Mouse (Mus musculus) retina, postnatal 7 days (tissue): Measurements from ENCODE around the gene Zmynd10.
"Not testable (repeated sequence)": the region's sequence is repeated elsewhere in the genome, so short reads cannot be mapped to it uniquely, and the experiment has no call there.

Experiments
- DNase-seq: peaks from one replicate; pipeline ENCODE4 v3.0.0-alpha.2; 2012; ENCODE audit warnings: low read depth, low spot score

Gene Zmynd10

DNA sequence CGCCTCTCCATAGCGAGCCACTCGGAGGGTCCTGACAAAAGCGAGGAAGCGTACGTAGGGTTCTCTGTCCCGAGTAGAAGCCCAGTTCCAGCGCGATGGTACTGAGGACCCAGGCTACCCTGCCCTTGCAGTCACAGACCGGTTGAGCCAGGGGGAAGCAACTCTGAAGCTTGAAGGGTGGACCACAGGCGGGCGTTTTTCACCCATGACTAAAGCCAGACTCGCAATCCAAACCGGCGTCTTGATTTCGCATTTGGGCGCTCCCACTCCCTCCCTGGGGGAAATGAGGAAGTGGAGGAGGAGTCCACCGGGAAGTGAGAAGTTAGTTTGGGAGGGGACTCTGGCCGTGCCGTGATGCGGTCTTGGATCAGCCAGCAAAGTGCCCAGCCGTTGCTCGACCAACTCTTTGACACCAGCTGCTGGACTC, 7.9 kb downstream of the Zmynd10 start:
- no peak for DNase-seq

DNA sequence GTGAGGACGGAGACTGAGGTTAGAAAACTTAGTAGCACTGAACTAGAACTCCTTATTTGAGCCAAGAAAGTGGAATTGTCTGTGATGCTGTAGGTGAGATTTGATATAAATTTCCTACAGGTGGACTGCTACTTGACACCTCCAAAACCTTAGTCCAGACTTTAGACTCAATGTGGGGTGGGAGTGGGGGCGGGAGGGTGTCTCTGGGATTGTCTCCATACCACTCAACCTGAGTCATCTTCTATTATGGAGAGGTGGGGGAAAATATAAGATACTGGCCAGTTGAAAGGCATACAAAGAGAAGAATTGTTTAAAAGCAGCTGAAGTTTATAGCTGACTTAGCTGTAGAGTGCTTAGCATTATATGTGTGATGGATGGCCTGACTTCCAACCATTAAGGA, 8.6 kb downstream of the Zmynd10 start:
- no peak for DNase-seq

DNA sequence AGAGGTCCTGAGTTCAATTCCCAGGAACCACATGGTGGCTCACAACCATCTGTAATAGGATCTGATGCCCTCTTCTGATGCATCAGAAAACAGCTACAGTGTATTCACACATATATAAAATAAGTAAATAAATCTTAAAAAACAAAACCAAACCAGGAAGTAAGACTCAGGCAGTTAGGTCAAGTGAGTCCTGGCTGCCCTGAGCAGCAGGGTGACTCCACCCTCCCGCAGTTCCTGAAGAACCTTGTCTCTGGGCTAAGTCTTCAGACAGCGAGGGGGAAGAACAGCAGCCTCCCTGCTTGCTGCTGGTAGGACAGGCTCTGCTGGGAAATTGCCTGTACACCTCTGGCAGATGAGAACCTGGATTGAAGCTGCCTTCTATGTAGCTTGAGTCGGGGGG, 9.2 kb downstream of the Zmynd10 start:
- no peak for DNase-seq

DNA sequence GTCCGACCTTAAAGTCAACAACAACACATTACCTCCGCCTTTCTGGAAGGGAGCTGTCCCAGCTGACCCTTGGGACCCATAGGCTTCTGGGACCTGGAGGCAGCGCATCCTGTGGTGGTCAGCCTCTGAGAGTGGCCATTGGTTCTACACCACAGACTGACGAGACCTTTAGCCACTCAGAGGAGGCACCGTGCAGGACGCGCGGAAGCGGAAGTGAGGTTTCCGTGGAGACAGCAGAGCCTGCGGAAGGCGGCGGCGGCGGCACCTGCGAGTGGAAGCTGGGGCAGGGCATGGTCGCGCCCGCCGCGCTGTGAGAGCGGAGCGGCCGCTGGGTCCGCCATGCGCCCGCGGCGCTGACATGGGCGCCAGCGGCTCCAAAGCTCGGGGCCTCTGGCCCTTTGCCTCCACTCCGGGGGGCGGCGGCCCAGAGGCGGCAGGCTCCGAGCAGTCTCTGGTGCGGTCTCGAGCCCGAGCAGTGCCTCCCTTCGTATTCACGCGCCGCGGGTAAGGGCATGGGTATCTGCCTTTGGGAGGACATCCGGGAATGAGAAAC, 16.0 kb downstream of the Zmynd10 start, which contains the start of gene Tusc2:
Gene Tusc2, plus strand, starts transcription at position 227 of the 553 bp plus-strand sequence.
- peak; percentile 91 for DNase-seq

DNA sequence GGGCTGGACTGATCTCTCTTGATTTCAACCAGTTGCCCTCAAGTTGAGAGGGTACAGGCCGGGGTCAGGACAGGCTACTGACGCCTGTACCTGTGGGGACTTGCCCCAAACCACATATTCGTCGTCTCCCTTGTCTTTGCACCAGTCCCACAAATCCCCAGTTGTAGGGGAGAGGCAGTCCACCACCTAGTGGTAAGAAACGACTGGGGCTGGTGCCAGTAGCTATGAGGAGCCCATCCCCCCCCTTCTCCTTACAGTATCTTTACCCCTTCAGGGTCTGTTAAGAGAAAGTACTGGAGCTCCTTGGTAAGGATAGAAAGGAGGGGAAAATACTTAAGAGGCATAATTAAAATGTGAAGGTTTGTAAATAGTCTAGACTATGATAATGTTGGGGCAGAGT, 18.5 kb downstream of the Zmynd10 start:
- DNase-seq = not testable (repeated sequence)

DNA sequence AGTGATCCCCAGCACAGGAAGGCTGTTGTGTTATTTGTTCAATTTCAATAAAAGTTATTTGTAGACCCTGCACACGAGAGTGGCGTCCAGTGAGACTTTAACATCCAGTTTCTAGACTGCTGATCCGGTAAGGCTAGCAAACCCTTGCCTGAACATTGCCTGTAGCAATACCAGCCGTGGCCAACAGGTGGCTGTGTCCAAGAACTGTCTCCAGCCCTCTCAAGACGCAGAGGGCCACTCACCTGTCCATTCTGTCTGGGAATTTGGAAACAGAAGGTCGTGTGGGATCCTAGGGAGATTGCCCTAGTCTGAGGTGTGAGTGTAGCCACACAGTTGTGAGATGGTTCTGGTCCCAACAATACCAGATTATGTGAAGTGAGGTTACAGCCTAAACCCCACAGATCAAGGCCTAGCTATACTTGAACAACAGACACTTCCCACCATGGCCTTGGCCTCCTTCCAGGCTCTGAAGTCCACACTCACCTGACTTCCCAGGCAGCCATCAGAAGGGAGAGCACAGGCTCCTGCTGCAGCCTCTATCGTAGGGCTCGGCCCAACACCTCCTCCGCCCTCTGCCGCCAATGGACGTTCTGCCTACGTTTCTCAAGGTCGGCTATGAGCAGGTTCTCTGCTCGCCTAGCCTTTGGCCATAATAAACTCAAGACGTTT, 19.1 kb downstream of the Zmynd10 start:
- DNase-seq = no peak

DNA sequence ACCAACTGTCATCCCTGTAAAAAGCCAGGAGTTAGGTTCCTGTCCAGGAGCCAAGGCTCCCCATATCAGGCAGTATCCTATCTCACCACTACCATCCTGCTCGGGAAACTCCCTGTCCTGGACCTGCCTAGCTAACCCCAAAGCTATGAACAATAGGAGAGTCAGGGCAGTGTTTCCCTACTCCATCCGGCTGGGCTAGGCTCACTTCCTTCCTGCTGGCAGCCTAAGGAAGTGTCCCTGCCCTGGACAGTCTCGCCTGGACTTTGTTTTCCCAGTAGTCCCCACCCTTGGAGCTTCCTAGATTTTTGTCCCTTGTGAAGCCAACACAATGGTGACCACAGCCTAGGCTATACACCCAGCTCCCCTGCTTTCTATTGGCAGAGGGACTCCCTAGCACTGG, 19.8 kb downstream of the Zmynd10 start:
- no peak for DNase-seq

DNA sequence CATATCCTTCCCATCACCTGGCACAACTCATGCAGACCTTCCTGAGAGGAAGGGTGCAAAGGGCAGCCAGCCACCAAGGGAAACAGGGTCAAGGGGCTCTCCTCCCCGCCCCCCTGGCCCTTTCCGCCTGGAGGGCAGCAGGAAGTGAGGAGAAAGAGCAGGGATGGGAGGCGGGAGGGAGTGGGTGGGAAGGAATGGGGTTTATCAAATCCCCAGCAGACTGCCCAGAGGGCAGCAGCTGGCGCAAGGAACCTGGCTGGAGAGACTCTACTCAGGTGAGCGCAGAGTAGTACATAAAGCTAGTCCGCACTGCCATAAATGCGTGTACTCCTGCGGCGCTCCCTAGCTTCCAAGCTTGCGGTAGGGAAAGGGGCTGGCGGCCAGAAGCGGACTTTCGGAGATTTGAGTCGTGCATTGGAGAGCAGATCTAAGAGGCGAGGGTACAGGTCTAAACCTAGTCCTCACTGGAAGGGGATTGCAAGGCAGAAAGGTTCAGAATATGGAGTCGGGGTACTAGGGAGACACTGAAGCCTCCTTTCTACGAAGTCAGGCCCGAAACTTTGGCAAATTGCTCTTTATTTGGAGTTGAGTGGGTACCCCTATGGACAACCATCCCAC, 20.7 kb downstream of the Zmynd10 start, which contains the start of gene Hyal2:
Gene Hyal2, plus strand, starts transcription at position 244 of the 618 bp plus-strand sequence.
- DNase-seq = no peak

DNA sequence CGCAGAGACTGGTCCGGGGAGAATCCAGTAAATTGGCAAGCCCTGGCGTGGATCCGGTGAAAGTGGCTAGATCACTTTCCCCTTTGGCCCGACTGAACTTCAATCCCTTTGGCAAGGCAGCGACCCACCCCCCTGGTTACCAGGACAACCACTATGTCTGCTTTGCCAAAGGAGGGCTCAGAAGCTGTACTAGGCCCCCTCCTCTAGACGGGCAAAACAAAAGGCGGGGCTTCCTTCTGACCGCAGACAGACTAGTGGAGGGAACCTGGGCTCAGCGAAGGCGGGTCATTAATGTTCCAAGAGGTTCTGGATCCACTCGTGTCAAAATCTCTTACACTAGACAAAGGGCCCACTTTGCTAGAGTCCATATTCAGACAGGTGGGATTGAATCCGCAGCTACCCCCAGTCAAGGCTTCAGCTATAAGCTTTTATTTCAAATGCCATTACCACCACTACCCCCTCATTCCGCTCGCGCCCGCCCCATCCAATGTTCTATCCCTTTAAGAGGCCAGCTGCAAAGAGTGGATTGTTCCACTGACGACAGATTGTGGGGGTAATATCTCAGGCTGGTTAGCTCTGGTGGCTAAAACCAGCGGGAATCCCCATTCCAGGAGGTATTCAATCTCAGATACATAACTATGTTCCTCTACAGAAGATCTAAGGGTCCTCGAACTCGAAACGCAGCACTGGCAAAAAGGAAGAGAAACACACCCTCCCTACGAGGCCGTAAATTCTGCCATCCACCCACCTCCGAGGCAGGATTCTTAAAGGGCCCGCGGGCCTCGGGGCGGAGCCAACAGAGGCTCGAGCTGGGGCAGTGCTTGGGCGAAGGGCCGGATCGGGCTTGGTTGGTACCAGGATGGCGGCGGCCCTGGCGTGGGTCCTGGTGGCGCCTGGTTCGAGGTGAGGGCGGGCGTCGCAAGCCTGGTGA, 21.5 kb downstream of the Zmynd10 start:
- peak; percentile 77 for DNase-seq

DNA sequence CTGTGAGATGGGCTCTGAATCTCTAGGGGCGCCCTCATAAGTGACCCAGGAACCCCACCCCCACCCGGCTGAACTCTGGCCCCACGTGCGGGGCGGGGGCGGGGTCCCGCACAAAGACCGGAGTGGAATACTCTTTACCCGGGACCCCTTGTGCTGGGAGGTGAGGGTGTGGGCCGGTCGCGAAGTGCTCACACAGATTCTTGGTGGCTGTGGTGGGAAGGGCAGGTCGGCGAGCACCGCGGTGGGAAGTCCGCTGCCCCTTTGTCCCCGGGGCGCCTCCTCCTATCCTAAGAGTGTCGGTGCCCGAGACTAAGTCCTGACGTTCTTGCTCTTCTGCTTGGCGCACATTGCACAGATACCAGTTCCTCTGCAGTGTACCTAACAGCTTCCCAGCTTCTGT, 22.2 kb downstream of the Zmynd10 start:
- no peak for DNase-seq

DNA sequence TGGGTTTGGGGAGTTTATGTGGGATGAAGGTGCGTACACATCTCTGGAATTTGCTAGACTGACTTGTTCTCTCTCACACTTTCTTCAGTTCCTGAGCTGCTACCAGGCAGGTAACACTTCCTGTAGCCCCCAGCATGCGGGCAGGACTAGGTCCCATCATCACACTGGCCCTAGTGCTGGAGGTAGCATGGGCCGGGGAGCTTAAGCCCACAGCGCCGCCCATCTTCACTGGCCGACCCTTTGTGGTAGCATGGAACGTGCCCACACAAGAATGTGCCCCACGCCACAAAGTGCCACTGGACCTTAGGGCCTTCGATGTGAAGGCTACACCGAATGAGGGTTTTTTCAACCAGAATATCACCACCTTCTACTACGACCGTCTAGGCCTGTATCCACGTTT, 22.9 kb downstream of the Zmynd10 start:
- no peak for DNase-seq

DNA sequence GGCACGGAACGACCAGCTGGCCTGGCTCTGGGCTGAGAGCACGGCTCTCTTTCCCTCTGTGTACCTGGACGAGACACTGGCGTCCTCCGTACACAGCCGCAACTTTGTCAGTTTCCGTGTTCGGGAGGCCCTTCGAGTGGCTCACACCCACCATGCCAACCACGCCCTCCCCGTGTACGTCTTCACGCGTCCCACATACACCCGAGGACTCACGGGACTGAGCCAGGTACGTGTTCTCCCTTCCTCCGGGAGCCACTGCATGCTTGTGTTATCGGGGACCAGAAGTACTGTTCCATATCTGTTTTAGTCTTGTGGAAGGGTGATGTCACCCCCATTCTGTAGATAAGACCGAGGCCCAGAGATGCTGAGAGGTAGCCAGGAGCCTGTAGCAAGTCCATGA, 23.7 kb downstream of the Zmynd10 start:
- no peak for DNase-seq

DNA sequence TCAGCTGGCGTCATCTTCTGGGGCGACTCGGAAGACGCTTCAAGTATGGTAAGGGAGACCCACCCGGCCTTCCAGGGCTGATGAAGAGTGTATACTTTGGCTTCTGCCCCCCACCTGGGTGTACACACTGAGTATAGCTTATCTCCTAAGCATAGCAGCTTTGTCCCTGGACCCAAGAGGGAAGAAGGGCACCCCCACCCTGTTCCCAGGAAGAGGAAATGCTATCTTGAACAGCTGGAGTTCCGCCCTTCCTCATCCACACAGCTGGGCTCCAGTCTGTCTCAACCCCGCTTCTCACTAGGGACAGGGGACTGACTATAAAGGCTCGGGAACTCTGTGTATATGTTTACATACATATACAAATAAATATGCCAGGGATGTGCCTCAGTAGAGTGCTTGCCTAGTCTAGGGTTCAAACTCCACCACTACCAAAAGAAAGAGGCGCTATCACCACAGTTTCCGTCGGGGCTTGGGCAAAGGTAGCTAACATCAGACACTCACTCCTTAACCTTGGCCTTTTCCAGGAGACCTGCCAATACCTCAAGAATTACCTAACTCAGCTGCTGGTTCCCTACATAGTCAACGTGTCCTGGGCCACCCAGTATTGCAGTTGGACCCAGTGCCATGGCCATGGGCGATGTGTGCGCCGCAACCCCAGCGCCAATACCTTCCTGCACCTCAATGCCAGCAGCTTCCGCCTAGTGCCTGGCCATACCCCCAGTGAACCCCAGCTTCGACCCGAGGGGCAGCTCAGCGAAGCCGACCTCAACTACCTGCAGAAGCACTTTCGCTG, 24.6 kb downstream of the Zmynd10 start:
- no peak for DNase-seq

DNA sequence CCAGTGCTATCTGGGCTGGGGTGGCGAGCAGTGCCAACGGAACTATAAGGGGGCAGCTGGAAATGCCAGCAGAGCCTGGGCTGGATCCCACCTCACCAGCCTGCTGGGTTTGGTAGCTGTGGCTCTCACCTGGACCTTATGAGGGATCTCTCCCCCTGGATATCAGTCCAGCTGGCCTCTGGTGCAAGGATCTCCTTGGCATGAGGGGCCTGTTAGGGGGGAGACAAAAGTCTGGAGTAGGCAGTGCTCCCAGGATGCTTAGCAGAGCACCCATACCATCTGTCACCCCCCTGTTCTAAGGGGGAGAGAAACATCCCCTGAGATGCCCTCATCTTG, 25.2 kb downstream of the Zmynd10 start:
- DNase-seq = no peak

DNA sequence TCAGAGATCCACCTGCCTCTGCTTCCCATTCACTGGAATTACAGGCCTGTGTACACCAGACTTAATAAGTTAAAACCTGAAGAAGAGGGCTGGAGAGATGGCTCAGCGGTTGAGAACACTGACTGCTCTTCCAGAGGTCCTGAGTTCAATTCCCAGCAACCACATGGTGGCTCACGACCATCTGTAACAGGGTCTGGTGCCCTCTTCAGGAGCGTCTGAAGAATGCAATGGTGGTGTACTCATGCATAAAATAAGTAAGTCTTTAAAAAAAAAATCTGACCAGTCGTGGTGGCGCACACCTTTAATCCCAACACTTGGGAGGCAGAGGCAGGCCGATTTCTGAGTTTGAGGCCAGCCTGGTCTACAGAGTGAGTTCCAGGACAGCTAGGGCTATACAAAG, 26.7 kb downstream of the Zmynd10 start:
- not testable (repeated sequence) for DNase-seq

DNA sequence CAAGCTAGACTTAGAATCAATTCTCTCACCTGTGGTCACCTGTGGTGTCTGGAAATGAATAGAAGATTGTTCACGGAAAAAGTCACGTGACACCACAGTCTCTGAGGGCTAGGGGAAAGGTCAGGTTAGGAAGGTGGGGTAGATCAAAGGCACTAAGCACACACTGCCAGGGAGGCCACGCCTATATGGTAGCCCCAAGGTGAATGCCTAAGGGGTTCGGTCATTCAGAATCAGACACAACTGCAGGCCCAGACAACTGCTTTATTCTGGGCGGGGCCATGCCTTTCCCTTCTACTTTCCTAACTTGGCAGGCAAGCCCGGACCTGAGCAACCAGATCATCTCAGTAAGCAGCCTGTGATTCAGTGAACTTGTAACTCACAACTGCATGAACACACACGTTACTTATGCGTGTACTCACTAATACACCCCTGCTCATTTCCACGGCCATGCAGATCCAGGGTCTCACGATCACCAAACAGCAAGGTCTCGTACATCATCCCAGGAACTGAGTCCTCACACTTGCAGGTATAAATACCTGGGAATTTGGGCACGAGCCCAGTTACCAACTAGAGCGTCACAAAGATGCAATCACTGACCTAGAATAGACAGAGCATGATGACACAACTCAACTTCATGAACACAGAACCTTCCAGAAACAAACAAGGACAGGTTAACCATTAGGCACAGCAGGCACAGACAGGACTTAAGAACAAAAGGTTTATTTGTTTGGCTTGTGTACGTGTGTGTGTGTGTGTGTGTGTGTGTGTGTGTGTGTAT, 28.7 kb downstream of the Zmynd10 start:
- no peak for DNase-seq

DNA sequence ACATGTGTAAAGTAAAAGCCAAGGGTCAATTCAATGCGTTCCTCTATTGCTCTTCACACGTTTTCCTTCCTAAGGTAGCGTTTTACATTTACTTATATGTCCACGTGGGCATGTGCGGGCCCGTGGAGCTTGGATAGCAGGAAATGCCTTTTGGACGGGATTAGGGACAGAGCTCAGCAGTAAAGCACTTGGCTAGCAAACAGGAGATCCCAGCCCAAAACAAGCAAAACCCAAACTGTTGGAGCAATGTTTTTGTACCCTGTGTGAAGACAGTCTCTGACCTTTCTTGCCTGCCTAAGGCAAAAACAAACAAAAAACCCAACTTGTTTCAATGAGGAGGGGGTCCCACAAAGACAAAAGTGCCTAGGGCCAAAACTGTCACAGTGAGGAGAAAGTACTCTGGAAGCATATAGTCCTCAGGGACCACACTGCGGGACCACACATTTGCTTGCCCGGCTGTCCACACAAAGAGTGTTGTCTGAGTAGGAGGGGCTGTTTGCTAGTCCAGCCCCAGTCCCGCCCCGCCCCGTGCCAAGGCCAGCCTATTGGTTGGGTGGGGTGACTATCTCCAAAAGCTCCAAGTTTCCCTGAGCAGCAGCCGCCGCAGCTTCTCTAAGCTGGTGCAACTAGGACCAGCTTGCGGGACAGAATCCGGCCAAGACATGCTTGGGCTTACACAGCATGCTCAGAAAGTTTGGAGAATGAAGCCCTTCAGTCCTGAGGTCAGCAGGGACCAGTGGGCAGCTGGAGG, 29.4 kb downstream of the Zmynd10 start, which contains the start of gene Hyal1:
Gene Hyal1, plus strand, starts transcription at position 571 of the 751 bp plus-strand sequence.
- no peak for DNase-seq

DNA sequence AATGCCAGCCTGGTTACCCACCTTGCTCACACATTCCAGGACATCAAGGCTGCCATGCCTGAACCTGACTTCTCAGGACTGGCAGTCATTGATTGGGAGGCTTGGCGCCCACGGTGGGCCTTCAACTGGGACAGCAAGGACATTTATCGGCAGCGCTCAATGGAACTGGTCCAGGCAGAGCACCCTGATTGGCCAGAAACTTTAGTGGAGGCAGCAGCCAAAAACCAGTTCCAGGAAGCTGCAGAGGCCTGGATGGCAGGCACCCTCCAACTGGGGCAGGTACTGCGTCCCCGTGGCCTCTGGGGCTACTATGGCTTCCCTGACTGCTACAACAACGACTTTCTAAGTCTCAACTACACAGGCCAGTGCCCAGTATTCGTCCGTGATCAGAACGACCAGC, 30.8 kb downstream of the Zmynd10 start:
- DNase-seq = no peak

DNA sequence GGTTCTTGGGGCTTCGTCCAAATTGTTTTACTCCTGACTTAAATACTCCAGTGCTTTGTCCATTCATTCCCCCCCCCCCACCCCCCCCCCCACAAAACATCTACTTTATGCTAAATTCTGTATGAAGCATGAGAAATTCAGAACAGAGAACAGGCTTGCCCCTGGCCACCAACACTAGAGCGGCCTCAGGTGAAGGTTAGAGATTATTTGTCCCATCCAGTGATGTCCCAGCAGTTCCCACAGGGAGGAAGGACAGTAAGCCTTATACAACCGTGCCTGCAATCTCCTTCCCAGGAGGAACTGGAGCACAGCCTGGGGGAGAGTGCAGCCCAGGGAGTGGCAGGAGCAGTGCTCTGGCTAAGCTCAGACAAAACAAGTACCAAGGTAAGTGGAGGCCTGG, 31.5 kb downstream of the Zmynd10 start, which contains the start of gene Naa80:
Gene Naa80, plus strand, starts transcription at position 301 of the 400 bp plus-strand sequence.
- no peak for DNase-seq
